9 mouse cellular contexts compared by ENCODE assay signal in genomic region chr16:29734738-29735250, GRCm38 (mm10).
A peak's percentile ranks its signal among the peaks of the same experiment; 100 is the strongest.
DNase-seq lines count a peak whose midpoint lies in the region; ATAC-seq and TF ChIP-seq lines count a peak whose summit lies in the region.
"Had no signal": no experiment of that assay in that cellular context is flagged by ENCODE, and none has a peak within 500 bp of the region (broad histone marks: within the 10 kb centered on the region; RNA-seq: fewer than 3 reads in every experiment).

No protein-coding gene starts in this region.

- H3K9me3 ChIP-seq in midbrain, embryonic 12.5 days, result no peaks in the 10 kb centered on the region
- H3K9me3 ChIP-seq: G1E had no signal

- no peaks in the 10 kb centered on the region for H3K36me3 ChIP-seq in midbrain, embryonic 12.5 days
- H3K36me3 ChIP-seq: G1E had no signal

- H3K27ac ChIP-seq in embryonic fibroblast, embryonic 13.5 days (ENCODE audit: insufficient read depth, low read length), result peak overlapping the region; percentile 81
- peak overlapping the region; percentile 49; the same call in 1 of the 2 replicates for H3K27ac ChIP-seq in midbrain, embryonic 12.5 days (replicated peaks)

- TF ChIP-seq POLR2A in embryonic fibroblast, embryonic 13.5 days (IDR thresholded peaks at IDR 0.05; ENCODE audit: low read depth, low read length), result no peak

- H3K4me1 ChIP-seq in embryonic fibroblast, embryonic 13.5 days (ENCODE audit: control insufficient read depth, insufficient read depth, low read length), result peaks cover 21% of the 10 kb centered on the region
- H3K4me1 ChIP-seq in midbrain, embryonic 12.5 days, result peaks cover 18% of the 10 kb centered on the region

- WGBS in midbrain, embryonic 12.5 days, result 6% methylated on average over 12 of the region's 12 CpGs

- peaks cover 91% of the 10 kb centered on the region for H3K27me3 ChIP-seq in midbrain, embryonic 12.5 days

- intact Hi-C loops in heart, postnatal 36 days (cut with DNase I), result loop anchor here (1.0 to 5.0 kb wide), 6 partner anchors 78 to 502 kb away; no protein-coding TSS in a partner anchor

- H3K9ac ChIP-seq in midbrain, embryonic 12.5 days (replicated peaks), result no peak overlapping the region

- no peak overlapping the region for H3K4me3 ChIP-seq in embryonic fibroblast, embryonic 13.5 days (ENCODE audit: insufficient read depth, low read length)
- no peak overlapping the region for H3K4me3 ChIP-seq in midbrain, embryonic 12.5 days

- ATAC-seq in midbrain, embryonic 12.5 days (ENCODE audit: low FRiP score, low read depth), result peak; percentile 66

- peak overlapping the region; percentile 25 for H3K4me2 ChIP-seq in midbrain, embryonic 12.5 days (replicated peaks)

- peak; percentile 36 for DNase-seq in layer of hippocampus, adult 9-11 months
- no peak for DNase-seq in layer of hippocampus, postnatal 25 days (ENCODE audit: extremely low spot score in 1 of 2, low spot score in 1 of 2)
- peak; percentile 47 to 70 for DNase-seq in heart, postnatal 36 days
- peak; percentile 61 to 63 for DNase-seq in kidney, postnatal 36 days
- DNase-seq in ovary, adult 18-20 months (ENCODE audit: low spot score), result no peak
- DNase-seq in c-Kit-positive CD71-positive TER-119-positive erythroid progenitor cells, embryonic 14.5 days (ENCODE audit: low spot score), result no peak

- TF ChIP-seq CTCF in embryonic fibroblast, embryonic 13.5 days (IDR thresholded peaks at IDR 0.05; ENCODE audit: borderline replicate concordance, insufficient read depth, low read length), result no peak

Comparison
In these comparisons a context has a peak if more than half of its experiments do, and no peak if none do; other contexts are left out.
1. DNase-seq: peak in layer of hippocampus, adult 9-11 months (single experiment), heart, postnatal 36 days (2 of 2) and kidney, postnatal 36 days (2 of 2); none in layer of hippocampus, postnatal 25 days (0 of 2), ovary, adult 18-20 months (single experiment) and c-Kit-positive CD71-positive TER-119-positive erythroid progenitor cells, embryonic 14.5 days (single experiment).